Mouse (Mus musculus) thymus, postnatal 25 days (tissue): ENCODE measurements at regions not wholly inside any gene's neighbourhood (a gene's known extent, or its start where the extent isn't known, plus 50 kb on each side); places are given as distances from the start of the nearest gene placed in this dataset.
A peak's percentile ranks its signal among the peaks of the same experiment; 100 is the strongest.

Experiments used
- DNase-seq: peaks from one replicate; pipeline ENCODE4 v3.0.0; 2022

DNA sequence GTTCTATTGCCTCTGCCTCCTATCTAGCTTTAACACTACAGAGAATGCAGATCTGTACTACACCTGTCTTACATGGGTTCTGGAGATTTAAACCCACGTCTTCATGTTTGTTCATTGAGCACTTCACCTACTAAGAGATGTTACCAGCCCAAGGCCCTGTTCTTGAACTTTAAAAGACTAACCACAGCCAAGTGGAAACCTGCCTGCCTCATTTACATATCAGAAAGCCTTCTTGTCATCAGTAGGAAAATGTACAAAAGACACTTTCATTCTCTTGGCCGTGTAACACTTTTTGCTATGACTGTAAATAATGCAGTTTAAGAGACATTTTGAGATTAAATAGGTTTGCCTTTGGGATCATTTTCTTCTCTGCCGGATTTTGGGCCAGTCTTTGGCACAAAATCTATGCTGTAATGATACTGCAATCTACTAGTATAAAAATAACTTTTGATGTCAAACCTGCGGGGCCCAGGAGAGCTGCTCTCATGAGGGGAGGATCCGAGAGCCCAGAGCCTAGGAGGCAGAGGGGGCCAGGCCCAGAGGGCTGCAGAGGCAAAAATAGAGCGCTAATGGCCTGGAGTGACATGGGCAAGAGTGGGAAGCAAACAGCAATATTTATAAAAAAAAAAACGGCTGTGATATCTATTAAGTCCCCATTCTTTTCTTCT, 318.4 kb upstream of the Myo3a start:
- DNase-seq, result no peak

GRCm38 (mm10) chr2:21909481-21909966, 317.8 kb upstream of the Myo3a start:
- DNase-seq, result peak; percentile 26

GRCm38 (mm10) chr2:21917804-21918690, 309.3 kb upstream of the Myo3a start:
- no peak for DNase-seq

GRCm38 (mm10) chr2:21919091-21919490, 308.2 kb upstream of the Myo3a start:
- no peak for DNase-seq

- DNase-seq, result no peak
Observed at GRCm38 (mm10) chr2:21927656-21928055, 299.6 kb upstream of the Myo3a start.

GRCm38 (mm10) chr2:21939993-21940392, 287.3 kb upstream of the Myo3a start:
- DNase-seq, result no peak

DNA sequence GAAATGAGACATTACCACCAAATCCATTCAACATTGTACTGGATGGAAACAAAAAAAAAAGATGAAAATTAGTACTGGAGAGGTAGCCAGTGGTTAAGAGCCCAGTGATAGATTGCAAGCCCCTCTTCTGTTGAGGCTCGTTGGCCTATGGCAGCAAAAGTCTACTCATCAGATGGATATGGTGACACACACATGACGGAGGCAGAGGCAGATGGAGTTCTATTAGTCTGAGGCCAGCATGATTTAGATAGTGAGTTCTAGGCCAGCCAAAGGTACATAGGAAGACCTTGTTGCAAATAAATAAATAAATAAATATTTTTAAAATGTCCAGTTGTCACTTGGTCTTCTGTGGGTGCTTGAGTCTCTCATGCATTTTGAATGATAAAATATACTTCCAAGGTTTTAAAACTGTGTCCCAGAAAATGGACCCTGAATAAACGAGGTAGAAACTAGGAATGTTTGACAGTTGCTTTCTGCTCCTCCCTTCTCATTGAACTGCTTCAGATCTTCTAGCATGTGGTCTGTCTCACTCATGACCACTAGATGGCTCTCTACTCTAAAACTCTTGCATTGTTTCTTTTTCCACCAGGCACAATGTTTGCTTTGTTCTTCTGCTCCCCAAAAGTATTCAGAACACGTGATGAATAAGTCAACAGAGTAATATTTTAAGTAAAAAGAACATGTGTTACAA, 286.4 kb upstream of the Myo3a start:
- DNase-seq, result no peak

- no peak for DNase-seq
Observed at GRCm38 (mm10) chr2:21941488-21942000, 285.8 kb upstream of the Myo3a start.

- no peak for DNase-seq
Observed at GRCm38 (mm10) chr2:21943676-21944075, 283.6 kb upstream of the Myo3a start.

DNA sequence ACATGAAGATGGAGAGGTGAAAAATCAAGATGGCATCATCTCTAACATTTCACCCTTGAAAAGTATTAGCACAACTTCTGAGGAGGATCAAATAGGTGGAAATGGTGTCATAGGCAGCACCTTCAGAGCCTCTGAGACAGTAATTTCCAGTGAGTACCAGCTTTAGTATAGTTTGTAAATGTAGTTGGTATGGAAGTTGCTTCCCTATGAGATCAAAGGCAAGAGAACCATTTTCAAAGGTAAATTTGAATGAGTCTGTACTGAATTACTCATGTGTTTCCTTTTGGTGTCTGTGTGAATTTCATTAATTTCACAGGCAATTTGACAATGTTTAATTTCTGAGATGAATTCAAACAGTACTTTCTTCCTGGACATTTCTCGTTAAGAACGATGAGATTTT, 280.8 kb upstream of the Myo3a start:
- DNase-seq, result no peak

DNA sequence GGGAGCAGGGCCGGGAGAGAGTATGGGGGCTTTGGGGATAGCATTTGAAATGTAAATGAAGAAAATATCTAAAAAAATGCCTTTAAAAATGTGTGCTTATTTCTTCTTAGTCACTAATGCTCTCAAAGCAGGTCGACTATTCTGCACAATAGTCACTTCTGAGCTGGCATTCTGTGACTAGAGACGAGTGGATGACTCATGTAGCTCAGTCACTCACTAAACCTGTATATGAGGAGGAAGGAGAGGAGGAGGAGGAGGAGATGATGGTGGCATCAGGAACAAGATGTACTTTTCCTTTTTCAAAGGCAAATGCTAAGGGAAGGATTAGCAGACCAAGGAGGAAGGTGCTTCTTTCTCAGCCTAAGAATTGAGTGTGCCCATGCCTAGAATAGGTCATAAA, 276.0 kb upstream of the Myo3a start:
- DNase-seq, result no peak

DNA sequence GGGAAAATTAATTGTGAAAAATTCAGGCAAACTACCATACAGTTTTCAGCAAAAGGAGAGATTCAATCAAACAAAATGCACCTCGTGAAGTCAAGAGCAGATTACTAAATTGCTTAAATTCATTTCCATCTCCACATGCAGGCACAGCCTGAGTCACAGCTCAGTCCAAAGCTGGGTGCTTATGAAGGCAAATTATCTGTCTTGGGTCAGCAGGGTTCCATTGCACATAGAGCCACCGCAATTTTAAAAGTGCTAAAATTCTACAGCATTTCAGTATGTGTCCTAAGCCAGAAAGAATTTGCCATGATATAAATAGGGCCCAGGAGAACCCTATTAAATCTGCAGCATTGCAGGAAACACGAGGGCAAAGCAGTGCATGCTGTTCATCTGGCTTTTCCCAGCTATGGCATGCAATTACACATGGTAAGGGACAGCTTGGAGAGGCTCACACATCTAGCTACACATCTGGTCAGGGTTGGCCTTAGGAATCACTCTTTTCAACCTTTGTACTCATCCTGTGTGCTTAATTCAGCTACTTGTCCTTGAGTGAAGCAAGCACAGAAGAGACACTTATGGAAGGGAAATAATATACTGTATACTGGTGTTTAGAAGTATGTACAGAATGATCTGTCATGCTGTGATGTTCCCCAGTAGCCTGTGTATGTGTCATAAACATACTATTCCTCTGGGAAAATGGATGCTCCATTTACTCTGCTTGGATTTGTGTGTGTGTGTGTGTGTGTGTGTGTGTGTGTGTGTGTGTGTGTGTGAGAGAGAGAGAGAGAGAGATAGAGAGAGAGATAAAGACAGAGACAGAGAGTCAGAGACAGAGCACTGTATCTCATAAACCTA, 271.0 kb upstream of the Myo3a start:
- no peak for DNase-seq

DNA sequence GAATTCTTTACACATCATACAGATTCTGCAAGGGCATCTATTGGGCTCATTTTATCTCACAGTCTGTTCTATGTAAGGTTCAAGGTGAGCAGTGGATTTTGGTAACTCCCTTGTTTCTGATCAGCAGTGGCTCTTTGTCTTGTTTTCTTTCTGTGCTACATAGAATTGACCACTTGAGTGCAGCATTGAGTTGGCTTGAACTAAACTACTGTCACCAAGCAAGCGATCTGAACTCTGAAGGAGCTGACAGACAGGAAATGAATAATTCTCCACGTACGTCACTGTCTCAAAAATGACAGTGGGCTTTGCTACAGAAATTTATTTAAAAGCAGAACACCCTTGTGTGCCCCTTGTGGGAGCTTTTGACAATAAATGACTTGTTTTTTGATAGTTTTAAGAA, 268.9 kb upstream of the Myo3a start:
- peak; percentile 8 for DNase-seq

DNA sequence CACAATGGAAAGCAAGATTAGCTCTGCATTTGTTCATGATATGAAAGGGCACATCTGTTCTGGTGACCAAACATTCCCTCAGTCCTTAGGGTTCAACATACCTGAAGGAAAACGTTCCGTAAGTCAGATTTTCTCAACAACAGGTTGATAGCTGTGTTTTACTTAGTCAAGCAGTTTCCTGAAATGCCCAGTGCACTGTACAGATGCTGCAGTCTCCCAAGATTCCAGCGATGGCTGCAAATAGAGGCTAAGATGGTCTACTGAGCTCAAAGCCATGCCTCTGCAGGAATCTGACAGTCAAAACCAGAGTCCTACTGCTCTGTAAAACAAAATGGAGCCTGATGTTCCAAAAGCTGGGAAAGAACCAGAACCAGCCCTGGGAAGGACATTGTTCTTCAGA, 268.5 kb upstream of the Myo3a start:
- no peak for DNase-seq

DNA sequence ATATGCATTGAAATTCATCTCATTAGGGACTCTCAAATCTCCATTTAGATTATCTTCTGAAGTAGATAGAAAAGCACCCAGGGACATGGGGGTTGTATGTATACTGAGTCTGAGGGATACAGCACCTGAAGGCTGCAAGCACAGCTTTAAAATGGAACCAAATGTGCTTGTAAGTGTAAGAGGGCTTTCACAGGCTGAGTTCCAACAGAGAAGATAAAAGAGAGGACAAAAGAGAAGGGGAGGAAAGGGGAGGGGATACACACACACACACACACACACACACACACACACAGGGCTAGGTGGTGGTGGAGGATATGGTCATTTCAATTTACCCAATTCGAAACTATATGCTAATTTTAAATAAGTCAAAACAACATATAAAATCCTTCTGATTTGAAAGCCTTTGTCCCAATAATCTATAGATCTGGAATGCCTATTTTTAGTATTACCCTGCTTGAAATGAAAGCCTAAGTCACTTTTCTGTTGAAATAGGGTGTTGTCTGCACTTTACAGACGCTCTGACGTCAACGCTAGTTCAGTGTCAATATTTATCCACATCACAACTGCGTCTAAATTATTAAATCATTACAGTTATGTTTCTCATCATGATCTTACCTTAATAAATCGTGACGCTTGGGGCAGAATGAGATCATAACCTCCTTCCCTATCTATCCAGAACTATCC, 263.8 kb upstream of the Myo3a start:
- no peak for DNase-seq

DNA sequence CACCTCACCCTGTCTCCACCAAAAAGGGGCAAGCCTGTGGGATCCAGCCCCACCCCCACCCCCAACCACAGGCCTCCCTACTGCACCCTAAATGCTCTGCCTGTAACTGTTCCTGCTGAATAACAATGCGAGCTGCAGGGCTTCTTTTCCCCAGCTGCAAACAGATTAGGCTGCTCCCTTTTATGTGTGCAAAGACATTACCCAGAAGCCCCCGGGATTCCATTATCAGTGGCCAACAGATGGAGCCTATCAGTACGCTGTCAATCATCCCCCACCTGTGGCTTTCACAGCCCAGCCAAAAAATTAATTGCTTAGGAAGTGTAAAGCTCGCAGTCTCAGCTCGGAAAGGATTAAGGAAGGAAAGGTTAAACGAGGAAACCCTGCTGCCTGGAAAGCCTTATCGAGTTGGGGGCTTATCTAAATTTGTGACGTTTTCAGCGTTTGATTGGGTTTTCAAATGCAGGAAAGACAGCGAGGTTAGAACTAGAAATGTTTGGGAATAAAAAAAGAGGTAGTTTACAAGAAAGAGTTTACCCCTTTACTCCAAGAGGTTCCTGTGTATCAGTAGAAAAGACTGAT, 263.2 kb upstream of the Myo3a start:
- no peak for DNase-seq

- no peak for DNase-seq
Observed at GRCm38 (mm10) chr2:21970774-21971406, 256.4 kb upstream of the Myo3a start.

DNA sequence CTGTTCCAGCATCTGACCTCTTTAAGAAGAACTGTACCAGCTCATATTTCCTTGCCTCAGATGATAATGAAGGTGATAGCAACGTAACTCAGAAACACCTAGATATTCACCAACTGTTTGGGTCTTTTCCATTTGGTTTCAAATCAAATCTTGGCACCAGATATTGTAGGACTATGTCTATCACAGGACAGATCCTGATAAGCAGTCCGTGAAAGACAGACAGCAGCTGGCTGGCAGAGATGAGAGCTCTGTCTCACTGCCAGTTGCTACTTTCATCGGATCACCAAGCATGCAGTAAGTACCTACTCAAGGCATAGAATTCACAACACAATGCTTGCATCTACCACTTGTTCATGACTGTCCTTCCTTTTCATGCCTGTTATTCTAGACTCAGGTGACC, 252.7 kb upstream of the Myo3a start:
- no peak for DNase-seq

GRCm38 (mm10) chr2:21975547-21975946, 251.8 kb upstream of the Myo3a start:
- no peak for DNase-seq

DNA sequence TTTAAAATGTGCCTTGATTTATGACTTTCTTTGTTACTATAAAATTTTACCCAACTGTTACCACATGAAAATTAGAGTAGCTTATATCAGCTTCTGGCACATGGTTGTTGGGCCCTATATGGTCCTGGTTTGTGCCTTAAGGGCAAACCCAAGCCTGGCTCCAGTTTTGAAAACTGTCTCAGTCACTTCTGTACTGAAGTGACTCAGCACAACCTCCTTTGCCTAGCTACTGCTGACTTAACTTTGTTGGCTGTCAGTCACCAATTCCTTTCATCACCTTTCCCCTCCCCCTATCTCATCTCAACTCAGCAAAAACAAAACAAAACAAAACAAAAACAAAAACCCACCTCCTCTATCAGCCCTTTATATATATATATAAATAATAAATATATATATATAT, 251.0 kb upstream of the Myo3a start:
- DNase-seq, result no peak

DNA sequence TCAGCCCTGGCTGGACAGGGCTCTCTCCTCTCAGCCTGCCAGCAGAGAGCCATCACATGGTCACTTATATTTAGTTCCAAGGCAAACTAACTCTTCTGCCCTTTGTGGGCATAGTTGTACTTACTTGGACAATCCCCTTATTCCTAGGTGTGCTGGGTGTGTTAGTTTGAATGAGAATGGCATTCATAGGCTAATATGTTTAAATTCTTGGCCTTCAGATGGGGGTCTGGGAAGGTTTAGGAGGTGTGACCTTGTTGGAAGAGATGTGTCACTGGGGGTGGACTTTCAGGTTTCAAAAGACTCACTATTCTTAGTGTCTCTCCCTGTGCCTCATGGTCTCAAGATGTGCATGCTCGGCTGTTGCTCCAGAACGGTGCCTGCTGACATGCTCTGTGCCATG, 250.5 kb upstream of the Myo3a start:
- no peak for DNase-seq
